Mouse (Mus musculus) heart, adult 2 months (tissue): Measurements from ENCODE around the gene Flot2. TPM values are rescaled to one million over a fixed set of nuclear protein-coding genes. Genes with fewer than 3 reads are reported as not detected.

Experiments
- DNase-seq, 2 experiments: peaks; one replicate each; pipeline ENCODE4 v3.0.0; 2021
- H3K27ac ChIP-seq: fragments of 200-600 bp; 2 replicates; pipeline ENCODE4 v1.8.1; 2022
- H3K27me3 ChIP-seq: fragments of 200-500 bp; 2 replicates; pipeline ENCODE4 v1.6.1; 2012; ENCODE audit warnings: mild to moderate bottlenecking, low read length, inconsistent platforms, mixed read lengths; ENCODE audit not compliant: control insufficient read depth, insufficient read depth
- H3K36me3 ChIP-seq: fragments of 200-500 bp; 2 replicates; pipeline ENCODE4 v1.6.1; 2012; ENCODE audit warnings: low read length, inconsistent platforms; ENCODE audit not compliant: control insufficient read depth, insufficient read depth
- H3K4me1 ChIP-seq: fragments of 200-500 bp; 2 replicates; pipeline ENCODE4 v1.6.1; 2011; ENCODE audit warnings: low read length; ENCODE audit not compliant: control insufficient read depth, insufficient read depth
- H3K4me3 ChIP-seq: fragments of 200-600 bp; 2 replicates; pipeline ENCODE4 v1.8.1; 2022
- H3K79me2 ChIP-seq: fragments of 200-500 bp; replicated peaks from 2 replicates; pipeline ENCODE4 v1.6.1; 2012; ENCODE audit warnings: mild to moderate bottlenecking, inconsistent platforms, low read length, moderate library complexity, mixed read lengths; ENCODE audit not compliant: control insufficient read depth, insufficient read depth
- H3K9ac ChIP-seq: fragments of 200-500 bp; 2 replicates; pipeline ENCODE4 v1.6.1; 2012; ENCODE audit warnings: low read depth, mild to moderate bottlenecking, control low read depth, inconsistent platforms, low read length, mixed read lengths
- CTCF ChIP-seq: fragments of 200-600 bp; IDR thresholded peaks from 2 replicates; pipeline ENCODE4 v1.8.1; 2022; ENCODE audit warnings: antibody characterized with exemption, mild to moderate bottlenecking, moderate library complexity
- EP300 ChIP-seq: fragments of 200-500 bp; IDR thresholded peaks from 2 replicates; pipeline ENCODE4 v1.6.1; 2011; ENCODE audit warnings: low read depth, low read length, control low read depth; ENCODE audit not compliant: insufficient read depth
- POLR2A ChIP-seq: fragments of 200-500 bp; IDR thresholded peaks from 2 replicates; pipeline ENCODE4 v1.6.1; 2011; ENCODE audit warnings: mild to moderate bottlenecking, low read depth, low read length, control low read depth; ENCODE audit not compliant: insufficient read depth
- WGBS: fragments of 180-500 bp; shearing (Covaris S2); methylation state at CpG from one replicate; pipeline ENCODE4 v1.1.7; 2018; 5-methylcytosine and 5-hydroxymethylcytosine counted together
- intact Hi-C: fragments of 180-260 bp; cut with DNase I; formaldehyde crosslinking; loops from one replicate; pipeline ENCODE4 v1.15.1; 2025
- polyA plus RNA-seq: library from polyadenylated mRNA; depleted of rRNA; stranded (reverse); fragments of >200 nt; gene quantifications from 2 replicates; pipeline ENCODE4 v1.2.3, GENCODE M21; 2012
- total RNA-seq, 2 experiments: library from RNA; stranded (reverse); gene quantifications; 2 replicates each; pipeline ENCODE4 v1.2.3; 2021

Gene Flot2
- total and polyA plus RNA-seq, 3 experiments = 51.7 to 118 (median 59.9) TPM

DNA sequence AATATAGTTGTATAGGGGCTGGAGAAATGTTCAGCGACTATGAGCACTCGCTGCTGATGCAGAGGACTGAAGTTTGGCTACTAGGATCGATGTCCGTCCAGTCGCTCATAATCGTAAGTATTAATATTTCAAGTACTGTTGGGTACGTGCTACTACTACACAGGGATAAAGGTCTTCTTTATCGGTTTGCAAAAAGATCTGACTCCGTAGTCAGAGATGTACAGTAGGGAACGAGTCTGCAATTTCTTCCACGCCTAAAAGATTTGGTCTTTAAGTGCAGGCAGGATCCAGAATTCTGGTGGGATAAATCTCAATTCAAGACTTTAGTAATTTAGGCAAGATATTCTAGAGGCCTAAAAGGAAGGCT lies 56.4 kb downstream of the Flot2 start:
- intact Hi-C loops = loop anchor here (1.0 to 5.0 kb wide), 2 partner anchors 14 to 47 kb away; partner anchors contain the start of gene Eral1
- Histone ChIP-seq H3K9ac (0 out of 2 replicates have a peak overlapping the region, but pooled peaks have one; percentile 12), H3K79me2 (peaks cover 2% of the 10 kb centered on the region; the same call in 1 of the 2 replicates), H3K4me3 (peak overlapping the region; percentile 88), H3K27ac (peak overlapping the region; percentile 97), H3K27me3 (no peaks in the 10 kb centered on the region), H3K36me3 (peaks cover 16% of the 10 kb centered on the region), H3K4me1 (peaks cover 5% of the 10 kb centered on the region; the same call in 1 of the 2 replicates)
- no peak for DNase-seq
- TF ChIP-seq EP300 (no peak), POLR2A (no peak), CTCF (no peak)
- WGBS = 42% methylated on average over 11 of the region's 11 CpGs

DNA sequence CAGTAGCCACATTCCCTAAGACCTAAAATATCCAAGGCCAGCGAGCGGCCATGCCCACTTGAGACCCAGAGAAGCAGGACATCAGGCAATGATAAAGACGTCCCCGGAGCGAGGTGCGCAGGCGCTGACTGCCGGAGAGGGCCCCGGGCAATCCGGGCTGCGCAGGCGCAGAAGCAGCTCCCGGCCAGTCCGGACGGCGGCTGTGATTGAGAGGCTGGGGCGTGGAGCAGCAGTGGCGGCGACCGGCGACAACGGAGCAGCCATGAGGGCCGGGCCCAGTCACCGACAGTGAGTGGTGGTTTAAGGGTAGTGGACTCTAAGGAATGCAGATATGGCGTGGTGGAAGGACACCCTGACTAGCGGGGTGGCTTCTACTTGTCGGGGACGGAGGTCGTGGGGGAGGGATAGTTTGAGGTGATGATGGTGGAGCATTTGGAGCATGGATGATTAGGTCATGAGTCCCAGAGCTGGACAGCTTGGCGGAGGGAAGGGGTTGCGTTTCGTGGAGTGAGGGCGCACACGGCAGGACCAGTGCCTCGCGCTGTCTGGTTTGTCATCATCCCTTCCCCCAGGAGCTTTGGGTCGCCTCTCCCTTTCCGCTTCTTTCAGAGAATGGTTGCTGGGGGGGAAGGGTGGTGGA lies 56.9 kb downstream of the Flot2 start, which contains the start of gene Fam222b:
TSS of gene Fam222b (plus strand) at position 157 of the 640 bp plus-strand sequence.
- peaks cover 5% of the 10 kb centered on the region; the same call in 1 of the 2 replicates for H3K4me1 ChIP-seq
- peak within 1 kb of the TSS; percentile 92 for H3K9ac ChIP-seq
- under 1% methylated on average over 38 of the region's 38 CpGs for WGBS
- H3K79me2 ChIP-seq = peaks cover 2% of the 10 kb centered on the region; the same call in 1 of the 2 replicates
- H3K36me3 ChIP-seq = peaks cover 16% of the 10 kb centered on the region
- peak within 1 kb of the TSS; percentile 97 for H3K27ac ChIP-seq
- H3K27me3 ChIP-seq = no peaks in the 10 kb centered on the region
- peak within 1 kb of the TSS; percentile 88 for H3K4me3 ChIP-seq
- peak; percentile 94 to 96 for DNase-seq
- intact Hi-C loops = loop anchor here (1.0 to 5.0 kb wide), 3 partner anchors 14 to 48 kb away; partner anchors contain the start of gene Eral1
- TF ChIP-seq EP300 (peak; percentile 58; the same call in 1 of the 2 replicates), POLR2A (peak; percentile 85), CTCF (no peak)

DNA sequence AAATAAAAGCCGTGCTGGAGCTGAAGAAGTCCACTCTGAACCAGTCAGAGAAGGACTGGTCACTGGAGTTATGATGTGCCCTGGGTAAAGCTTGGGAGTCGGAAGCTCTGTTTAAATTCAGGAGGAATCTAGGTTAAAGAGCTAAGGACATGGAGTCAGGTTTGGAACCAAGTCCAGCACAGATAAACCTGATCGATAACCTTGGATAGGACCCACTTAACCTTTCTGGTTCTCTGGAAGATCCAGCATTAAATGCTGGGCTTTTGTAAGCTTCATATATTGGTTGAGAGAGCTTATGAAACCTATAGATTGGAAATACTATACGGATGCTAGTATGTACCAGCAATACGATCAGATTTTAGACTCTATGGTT lies 57.4 kb downstream of the Flot2 start:
- Histone ChIP-seq H3K4me3 (peak overlapping the region; percentile 88), H3K4me1 (peaks cover 5% of the 10 kb centered on the region; the same call in 1 of the 2 replicates), H3K79me2 (peaks cover 2% of the 10 kb centered on the region; the same call in 1 of the 2 replicates), H3K27me3 (no peaks in the 10 kb centered on the region), H3K9ac (peak overlapping the region; percentile 92), H3K36me3 (peaks cover 16% of the 10 kb centered on the region), H3K27ac (peak overlapping the region; percentile 97)
- TF ChIP-seq POLR2A (no peak), EP300 (no peak), CTCF (no peak)
- 3% methylated on average over 5 of the region's 5 CpGs for WGBS
- intact Hi-C loops = loop anchor here (5.0 kb wide), 1 partner anchor 47 kb away; no protein-coding TSS in a partner anchor
- no peak for DNase-seq

DNA sequence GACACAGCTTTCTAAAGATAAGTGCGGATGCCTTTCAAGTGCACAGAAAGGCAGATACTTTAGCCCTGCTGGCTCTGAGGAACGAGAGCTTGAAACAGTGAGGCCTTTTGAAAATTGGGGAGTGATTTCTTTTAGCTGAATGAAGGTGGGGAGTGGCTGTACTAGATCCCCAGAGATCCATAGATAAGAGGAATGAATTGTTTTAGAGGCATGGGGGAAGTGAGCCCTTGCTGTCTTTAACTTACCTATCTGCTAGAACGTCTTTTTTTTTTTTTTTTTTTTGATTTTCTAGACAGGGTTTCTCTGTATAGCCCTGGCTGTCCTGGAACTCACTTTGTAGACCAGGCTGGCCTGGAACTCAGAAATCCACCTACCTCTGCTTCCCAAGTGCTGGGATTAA lies 59.3 kb downstream of the Flot2 start:
- Histone ChIP-seq H3K4me1 (peaks cover 10% of the 10 kb centered on the region), H3K27me3 (no peaks in the 10 kb centered on the region), H3K79me2 (peaks cover 2% of the 10 kb centered on the region; the same call in 1 of the 2 replicates), H3K27ac (peak overlapping the region; percentile 51; the same call in 1 of the 2 replicates), H3K4me3 (peak overlapping the region; percentile 24; the same call in 1 of the 2 replicates), H3K9ac (peak overlapping the region; percentile 34; the same call in 1 of the 2 replicates), H3K36me3 (peaks cover 16% of the 10 kb centered on the region)
- intact Hi-C loops = loop anchor here (2.0 to 5.0 kb wide), 2 partner anchors 20 to 45 kb away; no protein-coding TSS in a partner anchor
- WGBS = 3% methylated on average over 3 of the region's 3 CpGs
- TF ChIP-seq CTCF (no peak), POLR2A (no peak), EP300 (no peak)
- no peak for DNase-seq

DNA sequence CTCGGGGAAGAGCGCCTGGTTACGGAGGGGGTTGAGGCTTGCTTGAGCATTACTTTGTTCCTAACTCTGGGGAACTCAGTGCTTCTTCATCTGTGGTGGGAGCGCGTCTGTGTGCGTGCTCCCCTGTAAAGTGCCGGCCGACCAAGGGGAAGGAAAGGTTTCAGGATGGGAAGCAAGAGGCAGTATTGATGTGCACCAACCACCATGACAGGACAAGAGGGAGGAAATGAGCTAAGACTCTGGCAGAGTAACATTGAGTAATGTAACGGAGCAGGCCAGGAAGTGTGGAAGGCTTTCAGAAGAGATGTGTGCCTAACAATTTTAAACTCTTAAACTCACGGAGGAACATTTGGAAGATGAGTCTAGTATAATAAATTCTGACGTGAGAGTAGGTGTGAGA lies 63.0 kb downstream of the Flot2 start:
- intact Hi-C loops = no loop called here
- Histone ChIP-seq H3K27me3 (no peaks in the 10 kb centered on the region), H3K27ac (no peak overlapping the region), H3K4me1 (peaks cover 12% of the 10 kb centered on the region), H3K9ac (no peak overlapping the region), H3K79me2 (no peaks in the 10 kb centered on the region; the same call in none of the 2 replicates), H3K4me3 (no peak overlapping the region), H3K36me3 (peaks cover 12% of the 10 kb centered on the region)
- no peak for TF ChIP-seq EP300
- no peak for TF ChIP-seq CTCF
- TF ChIP-seq POLR2A = no peak
- WGBS = 50% methylated on average over 11 of the region's 11 CpGs
- DNase-seq = no peak

DNA sequence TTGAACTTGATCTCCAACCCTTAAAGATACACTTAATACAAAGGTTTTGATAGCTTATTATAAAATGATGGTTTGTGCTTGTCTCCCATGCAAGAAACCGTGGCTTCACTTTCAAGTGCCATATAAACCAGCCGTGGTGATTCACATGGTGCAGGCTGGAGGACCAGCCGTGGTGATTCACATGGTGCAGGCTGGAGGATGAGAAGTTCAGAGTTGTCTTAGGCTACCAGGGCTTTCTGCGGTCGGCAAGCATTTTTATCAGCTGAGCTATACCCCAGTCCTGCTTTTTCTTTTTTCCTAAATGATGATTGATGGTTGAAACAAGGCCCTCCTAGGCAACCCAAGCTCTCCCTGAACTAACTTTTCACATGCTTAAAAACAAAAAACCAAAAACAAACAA lies 64.4 kb downstream of the Flot2 start:
- TF ChIP-seq POLR2A = no peak
- TF ChIP-seq EP300 = no peak
- no peak for TF ChIP-seq CTCF
- H3K36me3 ChIP-seq = peaks cover 8% of the 10 kb centered on the region; the same call in 1 of the 2 replicates
- H3K79me2 ChIP-seq = no peaks in the 10 kb centered on the region; the same call in none of the 2 replicates
- WGBS = 73% methylated on average over 5 of the region's 5 CpGs
- H3K27ac ChIP-seq = no peak overlapping the region
- H3K27me3 ChIP-seq = no peaks in the 10 kb centered on the region
- no peak for DNase-seq
- H3K9ac ChIP-seq = no peak overlapping the region
- H3K4me3 ChIP-seq = no peak overlapping the region
- intact Hi-C loops = no loop called here
- H3K4me1 ChIP-seq = peaks cover 10% of the 10 kb centered on the region
